Mouse (Mus musculus) neural tube, embryonic 13.5 days (tissue): ENCODE measurements at regions not wholly inside any gene's neighbourhood (a gene's known extent, or its start where the extent isn't known, plus 50 kb on each side); places are given as distances from the start of the nearest gene placed in this dataset.

ENCODE experiments used
- ATAC-seq: fragments of 200-750 bp; cut with Nextera tagmentation; 2 replicates; pipeline ENCODE4 v1.8.0; 2017; ENCODE audit warnings: low read depth, mild to moderate bottlenecking, moderate TSS enrichment, moderate library complexity
- H3K27ac ChIP-seq: fragments of 300-500 bp; sonication (generic); replicated peaks from 2 replicates; pipeline ENCODE4 v1.5.1; 2015; ENCODE audit warnings: moderate library complexity, mild to moderate bottlenecking, inconsistent platforms
- H3K27me3 ChIP-seq: fragments of 300-500 bp; sonication (generic); 2 replicates; pipeline ENCODE4 v1.6.1; 2015; ENCODE audit warnings: mild to moderate bottlenecking, inconsistent platforms
- H3K36me3 ChIP-seq: fragments of 300-500 bp; sonication (generic); 2 replicates; pipeline ENCODE4 v1.6.1; 2015; ENCODE audit warnings: mild to moderate bottlenecking, inconsistent platforms
- H3K4me1 ChIP-seq: fragments of 300-500 bp; sonication (generic); replicated peaks from 2 replicates; pipeline ENCODE4 v1.6.1; 2015; ENCODE audit warnings: inconsistent platforms
- H3K4me2 ChIP-seq: fragments of 300-500 bp; sonication (generic); 2 replicates; pipeline ENCODE4 v1.6.1; 2015; ENCODE audit warnings: inconsistent platforms, mild to moderate bottlenecking, moderate library complexity
- H3K4me3 ChIP-seq: fragments of 300-500 bp; sonication (generic); 2 replicates; pipeline ENCODE4 v1.5.1; 2015; ENCODE audit warnings: mild to moderate bottlenecking, inconsistent platforms
- H3K9ac ChIP-seq: fragments of 300-500 bp; sonication (generic); 2 replicates; pipeline ENCODE4 v1.6.1; 2015; ENCODE audit warnings: moderate library complexity, mild to moderate bottlenecking, inconsistent platforms
- H3K9me3 ChIP-seq: fragments of 300-500 bp; sonication (generic); 2 replicates; pipeline ENCODE4 v1.6.1; 2016; ENCODE audit warnings: inconsistent platforms
- WGBS: fragments of 180-500 bp; shearing (Covaris S2); methylation state at CpG from one replicate; pipeline ENCODE4 v1.1.7; 2015; 5-methylcytosine and 5-hydroxymethylcytosine counted together

- peaks cover 4% of the 10 kb centered on the region; the same call in 1 of the 2 replicates for H3K4me1 ChIP-seq
- H3K9ac ChIP-seq = no peak overlapping the region
- no peak for ATAC-seq
- no peaks in the 10 kb centered on the region for H3K27me3 ChIP-seq
- H3K27ac ChIP-seq = no peak overlapping the region
- H3K4me2 ChIP-seq = no peak overlapping the region
- WGBS = 96% methylated on average over 1 of the region's 1 CpGs
- H3K9me3 ChIP-seq = no peaks in the 10 kb centered on the region
- no peak overlapping the region for H3K4me3 ChIP-seq
- no peaks in the 10 kb centered on the region for H3K36me3 ChIP-seq
These were observed 244.9 kb upstream of the Clec14a start for GRCm38 (mm10) chr12:58513951-58514350.

- no peaks in the 10 kb centered on the region for H3K9me3 ChIP-seq
- H3K4me2 ChIP-seq = peak overlapping the region; percentile 23; the same call in 1 of the 2 replicates
These were observed 243.6 kb upstream of the Clec14a start for GRCm38 (mm10) chr12:58512645-58513044.

GRCm38 (mm10) chr12:58504283-58504682 is 235.2 kb upstream of the Clec14a start:
- no peaks in the 10 kb centered on the region for H3K9me3 ChIP-seq
- no peak overlapping the region for H3K4me3 ChIP-seq
- ATAC-seq = no peak

More at GRCm38 (mm10) chr12:58512645-58513044, 243.6 kb upstream of the Clec14a start:
- WGBS = 39% methylated on average over 7 of the region's 7 CpGs
- no peak overlapping the region for H3K4me3 ChIP-seq
- peaks cover 4% of the 10 kb centered on the region; the same call in 1 of the 2 replicates for H3K4me1 ChIP-seq
- H3K36me3 ChIP-seq = no peaks in the 10 kb centered on the region
- H3K27me3 ChIP-seq = no peaks in the 10 kb centered on the region
- no peak overlapping the region for H3K9ac ChIP-seq
- ATAC-seq = 0 out of 2 replicates have a peak, but pooled peaks have one; percentile 56
- H3K27ac ChIP-seq = no peak overlapping the region

GRCm38 (mm10) chr12:58474181-58474580 is 205.1 kb upstream of the Clec14a start:
- Histone ChIP-seq H3K36me3 (no peaks in the 10 kb centered on the region), H3K4me1 (no peaks in the 10 kb centered on the region), H3K27me3 (no peaks in the 10 kb centered on the region), H3K4me2 (no peak overlapping the region), H3K9me3 (no peaks in the 10 kb centered on the region), H3K4me3 (no peak overlapping the region), H3K9ac (no peak overlapping the region), H3K27ac (no peak overlapping the region)
- ATAC-seq = no peak

More at GRCm38 (mm10) chr12:58504283-58504682, 235.2 kb upstream of the Clec14a start:
- no peak overlapping the region for H3K9ac ChIP-seq
- H3K27me3 ChIP-seq = no peaks in the 10 kb centered on the region
- no peaks in the 10 kb centered on the region for H3K36me3 ChIP-seq
- H3K27ac ChIP-seq = no peak overlapping the region
- H3K4me1 ChIP-seq = no peaks in the 10 kb centered on the region
- no peak overlapping the region for H3K4me2 ChIP-seq

- H3K36me3 ChIP-seq = no peaks in the 10 kb centered on the region
- H3K9me3 ChIP-seq = no peaks in the 10 kb centered on the region
- no peak overlapping the region for H3K27ac ChIP-seq
- H3K4me1 ChIP-seq = no peaks in the 10 kb centered on the region
- H3K4me2 ChIP-seq = no peak overlapping the region
- no peak overlapping the region for H3K9ac ChIP-seq
- no peak for ATAC-seq
- no peaks in the 10 kb centered on the region for H3K27me3 ChIP-seq
- 67% methylated on average over 1 of the region's 1 CpGs for WGBS
- H3K4me3 ChIP-seq = no peak overlapping the region
These were observed 204.4 kb upstream of the Clec14a start for GRCm38 (mm10) chr12:58473511-58473910.

DNA sequence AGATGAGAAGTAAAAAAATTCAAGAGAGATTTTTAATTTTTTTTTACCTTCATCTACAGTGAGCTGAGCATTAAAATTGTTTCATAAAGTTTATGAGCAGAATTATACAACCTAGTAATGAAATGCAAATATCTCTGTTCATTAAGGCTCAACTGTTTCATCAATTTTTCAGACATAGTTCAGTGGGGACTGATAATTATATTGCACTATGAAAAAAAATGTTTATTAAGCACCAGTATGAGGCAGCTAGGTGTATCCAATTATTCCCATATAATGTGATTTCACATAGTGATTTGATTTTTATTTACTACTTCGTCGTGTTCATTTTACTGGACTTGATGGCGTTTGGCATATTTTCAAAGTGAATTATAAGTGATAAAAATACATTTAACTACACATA is 191.4 kb upstream of the Clec14a start:
- H3K4me1 ChIP-seq = no peaks in the 10 kb centered on the region

GRCm38 (mm10) chr12:58454828-58455227 is 185.7 kb upstream of the Clec14a start:
- Histone ChIP-seq H3K4me2 (no peak overlapping the region), H3K4me3 (no peak overlapping the region), H3K27ac (no peak overlapping the region), H3K36me3 (no peaks in the 10 kb centered on the region), H3K4me1 (no peaks in the 10 kb centered on the region), H3K9ac (no peak overlapping the region), H3K9me3 (no peaks in the 10 kb centered on the region), H3K27me3 (no peaks in the 10 kb centered on the region)
- ATAC-seq = no peak
- 87% methylated on average over 2 of the region's 2 CpGs for WGBS

More for the DNA sequence above, 191.4 kb upstream of the Clec14a start:
- Histone ChIP-seq H3K9me3 (no peaks in the 10 kb centered on the region), H3K36me3 (no peaks in the 10 kb centered on the region), H3K27ac (no peak overlapping the region), H3K9ac (no peak overlapping the region), H3K4me2 (no peak overlapping the region), H3K4me3 (no peak overlapping the region), H3K27me3 (no peaks in the 10 kb centered on the region)
- ATAC-seq = no peak
- 73% methylated on average over 3 of the region's 3 CpGs for WGBS

DNA sequence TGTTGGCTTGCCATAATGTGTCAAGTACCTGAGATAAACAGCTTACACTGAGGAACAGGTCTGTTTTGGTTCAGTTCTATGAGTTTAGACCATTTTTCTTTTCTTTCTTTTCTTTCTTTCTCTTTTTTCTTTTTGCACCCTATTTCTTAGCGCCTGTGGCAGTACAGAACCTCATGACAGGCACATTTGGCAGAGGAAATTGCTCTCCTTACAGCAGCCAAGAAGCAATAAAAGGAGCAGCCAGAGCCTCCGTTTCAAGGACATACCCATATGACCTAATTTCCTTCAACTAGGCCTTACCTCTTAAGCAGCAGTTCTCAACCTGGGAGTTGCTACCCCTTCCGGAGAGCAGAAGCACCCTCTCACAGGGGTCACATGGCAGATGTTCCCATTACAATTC is 173.9 kb upstream of the Clec14a start:
- Histone ChIP-seq H3K4me2 (no peak overlapping the region), H3K4me3 (no peak overlapping the region), H3K9ac (no peak overlapping the region), H3K4me1 (no peaks in the 10 kb centered on the region), H3K27ac (no peak overlapping the region), H3K36me3 (no peaks in the 10 kb centered on the region), H3K27me3 (no peaks in the 10 kb centered on the region), H3K9me3 (no peaks in the 10 kb centered on the region)
- ATAC-seq = no peak
- WGBS = 50% methylated on average over 3 of the region's 3 CpGs

GRCm38 (mm10) chr12:58441962-58442361 is 172.9 kb upstream of the Clec14a start:
- Histone ChIP-seq H3K27me3 (no peaks in the 10 kb centered on the region), H3K4me3 (no peak overlapping the region), H3K27ac (no peak overlapping the region), H3K4me2 (no peak overlapping the region), H3K9ac (no peak overlapping the region), H3K4me1 (no peaks in the 10 kb centered on the region), H3K9me3 (no peaks in the 10 kb centered on the region), H3K36me3 (no peaks in the 10 kb centered on the region)
- no peak for ATAC-seq
- WGBS = 98% methylated on average over 2 of the region's 2 CpGs

DNA sequence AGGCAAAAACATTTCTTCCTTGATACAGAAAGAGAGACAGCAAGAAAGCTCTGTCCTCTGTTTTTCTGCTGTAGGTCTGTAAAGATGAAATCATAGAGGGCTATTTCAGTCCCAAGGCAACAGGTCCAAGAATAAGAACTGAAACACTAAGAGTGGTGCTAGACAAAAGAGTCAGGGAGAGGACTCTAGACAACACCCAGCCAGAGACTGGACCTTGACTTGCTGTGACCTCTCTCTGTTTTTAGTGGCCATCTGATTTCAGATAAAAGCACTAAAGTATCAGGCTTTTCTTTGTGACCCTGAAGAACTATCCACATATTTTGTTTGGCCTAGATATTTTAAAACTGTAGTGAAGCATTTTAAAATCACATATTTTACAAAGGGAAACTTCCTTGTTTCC is 171.6 kb upstream of the Clec14a start:
- no peak overlapping the region for H3K9ac ChIP-seq
- no peaks in the 10 kb centered on the region for H3K9me3 ChIP-seq
- H3K36me3 ChIP-seq = no peaks in the 10 kb centered on the region
- H3K27ac ChIP-seq = no peak overlapping the region
- no peak overlapping the region for H3K4me2 ChIP-seq
- ATAC-seq = no peak
- no peaks in the 10 kb centered on the region for H3K4me1 ChIP-seq
- no peaks in the 10 kb centered on the region for H3K27me3 ChIP-seq
- no peak overlapping the region for H3K4me3 ChIP-seq

- ATAC-seq = no peak
- Histone ChIP-seq H3K27me3 (no peaks in the 10 kb centered on the region), H3K27ac (no peak overlapping the region), H3K4me3 (no peak overlapping the region), H3K9me3 (no peaks in the 10 kb centered on the region), H3K4me2 (no peak overlapping the region), H3K36me3 (no peaks in the 10 kb centered on the region), H3K9ac (no peak overlapping the region), H3K4me1 (0 out of 2 replicates have a peak, but pooled peaks cover 3% of the 10 kb centered on the region)
- 83% methylated on average over 6 of the region's 6 CpGs for WGBS
These were observed 167.9 kb upstream of the Clec14a start for GRCm38 (mm10) chr12:58437031-58437430.

DNA sequence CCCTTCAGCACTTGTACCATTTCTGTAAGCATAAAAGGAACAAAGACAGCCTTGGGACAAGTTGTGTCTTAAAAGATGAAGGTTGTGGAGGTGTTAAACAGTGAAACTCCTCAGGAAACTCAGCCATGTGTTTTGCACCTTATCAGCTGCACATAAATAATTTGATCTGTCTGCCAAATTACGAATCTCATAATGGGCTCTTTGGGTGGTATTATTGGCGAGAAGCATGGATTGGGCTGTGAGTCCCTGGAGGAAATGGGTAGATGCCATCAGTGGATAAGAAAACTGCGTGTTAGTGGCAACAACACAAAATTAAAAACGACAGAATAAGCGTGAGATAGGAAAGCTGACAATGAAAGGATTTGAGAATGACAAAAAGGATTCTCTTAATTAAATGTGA is 165.4 kb upstream of the Clec14a start:
- WGBS = 59% methylated on average over 5 of the region's 5 CpGs
- Histone ChIP-seq H3K4me2 (no peak overlapping the region), H3K4me3 (no peak overlapping the region), H3K36me3 (no peaks in the 10 kb centered on the region), H3K4me1 (peaks cover 4% of the 10 kb centered on the region; the same call in 1 of the 2 replicates), H3K9ac (no peak overlapping the region), H3K27me3 (no peaks in the 10 kb centered on the region), H3K27ac (no peak overlapping the region), H3K9me3 (no peaks in the 10 kb centered on the region)
- no peak for ATAC-seq

DNA sequence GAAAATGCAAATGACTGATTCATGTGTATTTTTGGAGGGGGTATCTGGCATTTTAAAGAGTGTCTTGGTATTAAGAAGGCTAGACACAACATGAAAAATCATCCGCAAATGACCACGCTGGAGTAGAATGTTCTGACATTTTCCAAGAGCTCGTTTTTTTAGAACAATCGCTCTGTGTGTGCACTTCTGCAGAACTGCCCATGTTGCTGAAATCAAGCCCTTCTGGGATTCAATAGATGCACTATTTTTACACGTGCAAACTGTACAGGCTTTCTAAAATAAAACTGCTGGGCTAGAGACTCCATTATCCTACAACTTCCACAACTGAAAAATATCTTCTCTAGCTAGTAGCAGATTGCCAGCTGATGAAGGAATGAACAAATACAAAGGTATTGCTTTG is 160.8 kb upstream of the Clec14a start:
- Histone ChIP-seq H3K36me3 (no peaks in the 10 kb centered on the region), H3K4me2 (no peak overlapping the region), H3K9ac (no peak overlapping the region), H3K4me1 (peaks cover 7% of the 10 kb centered on the region; the same call in 1 of the 2 replicates), H3K9me3 (no peaks in the 10 kb centered on the region), H3K27me3 (no peaks in the 10 kb centered on the region), H3K4me3 (no peak overlapping the region), H3K27ac (no peak overlapping the region)
- no peak for ATAC-seq
- WGBS = 66% methylated on average over 5 of the region's 5 CpGs
